Mouse (Mus musculus) liver, embryonic 14.5 days (tissue): Measurements from ENCODE around the gene Abca7.

Source experiments
- CTCF ChIP-seq: IDR thresholded peaks from 2 replicates; pipeline ENCODE4 v1.5.1; 2016; ENCODE audit warnings: antibody characterized with exemption, low read depth, control low read depth
- EP300 ChIP-seq: IDR thresholded peaks from 2 replicates; pipeline ENCODE4 v1.6.1; 2016; ENCODE audit warnings: antibody characterized with exemption, low read depth

- TF ChIP-seq CTCF (no peak), EP300 (no peak)
Observed at GRCm38 (mm10) chr10:80025463-80025862, 29.2 kb downstream of the Abca7 start.
